Mouse (Mus musculus) ES-E14 (cell line): Measurements from ENCODE around the gene Ttll3.

Source experiments
- HCFC1 ChIP-seq: IDR thresholded peaks from 2 replicates; pipeline ENCODE4 v1.6.1; 2012; ENCODE audit warnings: low read length, inconsistent platforms, borderline replicate concordance; ENCODE audit not compliant: insufficient read depth
- MAFK ChIP-seq: IDR thresholded peaks from 2 replicates; pipeline ENCODE4 v1.6.1; 2014; ENCODE audit warnings: mild to moderate bottlenecking, low read depth, low read length, inconsistent platforms; ENCODE audit not compliant: insufficient read depth

DNA sequence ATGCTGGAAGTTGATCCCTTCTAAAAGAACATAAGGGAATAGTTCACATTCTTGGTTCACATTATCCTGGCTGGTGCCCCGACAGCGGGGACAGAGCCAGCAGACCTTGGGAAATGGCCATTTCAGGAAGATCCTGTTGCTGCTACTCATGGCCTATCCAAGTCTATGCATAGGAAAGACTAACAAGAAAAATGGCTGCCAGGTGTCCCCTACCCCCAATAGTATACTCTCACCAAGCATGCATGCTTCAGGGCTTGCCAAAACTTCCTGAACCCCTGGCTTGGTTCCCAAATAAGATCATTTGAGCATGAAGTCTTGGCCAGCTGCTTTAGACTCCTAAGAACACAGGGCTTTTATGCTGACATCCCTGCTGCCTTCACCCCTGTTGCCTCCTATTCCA is 62.8 kb downstream of the Ttll3 start:
- TF ChIP-seq MAFK: no peak
- no peak for TF ChIP-seq HCFC1
